ENCODE assay signal across 8 mouse cellular contexts in genomic region chr4:35225734-35226495, GRCm38 (mm10). TPM values are rescaled to one million over a fixed set of nuclear protein-coding genes. Genes with fewer than 3 reads are reported as not detected.
DNase-seq lines count a peak whose midpoint lies in the region; ATAC-seq and TF ChIP-seq lines count a peak whose summit lies in the region.

Gene C9orf72 (minus strand): TSS chr4:35226175.

- TF ChIP-seq CTCF in cortical plate, adult 2 months (IDR thresholded peaks at IDR 0.05; ENCODE audit: extremely low read depth, insufficient read depth, low read length): no peak

- no peaks in the 10 kb centered on the region for H3K36me3 ChIP-seq in megakaryocyte, embryonic 14.5 days (replicated peaks; ENCODE audit: low read length)

- H3K27me3 ChIP-seq in megakaryocyte, embryonic 14.5 days (replicated peaks): no peaks in the 10 kb centered on the region

- H3K4me3 ChIP-seq in cortical plate, adult 2 months (ENCODE audit: insufficient read depth, low read length): peak within 1 kb of the TSS; percentile 65
- H3K4me3 ChIP-seq in megakaryocyte, embryonic 14.5 days (replicated peaks): peak within 1 kb of the TSS; percentile 98

- peak; percentile 87 for TF ChIP-seq POLR2A in cortical plate, adult 2 months (IDR thresholded peaks at IDR 0.05; ENCODE audit: extremely low read depth, insufficient read depth, low read length)

- H3K27ac ChIP-seq in cortical plate, adult 2 months (ENCODE audit: insufficient read depth, low read length): peak within 1 kb of the TSS; percentile 48

- peak; percentile 92 to 94 for DNase-seq in gastrocnemius, adult 8-10 months (ENCODE audit: low spot score in 2 of 2)
- DNase-seq in hindlimb bud, embryonic 11.5 days (ENCODE audit: extremely low spot score, low read depth, low spot score): peak; percentile 74
- DNase-seq in left cerebral cortex, adult 8-10 months (ENCODE audit: low spot score in 2 of 2): peak; percentile 94 to 97
- DNase-seq in right cerebral cortex, postnatal 10 days (ENCODE audit: low spot score in 2 of 2): peak; percentile 98
- DNase-seq in urinary bladder, postnatal 25 days (ENCODE audit: low spot score): peak; percentile 92

- H3K9me3 ChIP-seq in megakaryocyte, embryonic 14.5 days: no peaks in the 10 kb centered on the region

- H3K4me1 ChIP-seq in cortical plate, adult 2 months (ENCODE audit: control insufficient read depth, insufficient read depth, low read length): 0 out of 2 replicates have a peak, but pooled peaks cover 1% of the 10 kb centered on the region
- peaks cover 42% of the 10 kb centered on the region for H3K4me1 ChIP-seq in megakaryocyte, embryonic 14.5 days

- peak; percentile 85 for ATAC-seq in activated CD4-positive, CD25-positive, alpha-beta regulatory T cell, adult 4 months

RNA-seq across cellular contexts. Expression of gene C9orf72, which starts in this region (rescaled TPM):
- 1 to 10 TPM; 8.6 to 8.9 TPM for polyA plus RNA-seq in activated CD4-positive, CD25-positive, alpha-beta regulatory T cell, adult 4 months (2017; shearing (Covaris generic))
- polyA plus RNA-seq in cortical plate, adult 2 months (2012; rRNA removed): 22.7 and 23.9 TPM in 2 replicates
- 10 to 100 TPM; 11.7 to 13.4 (median 12.2) TPM for total RNA-seq in gastrocnemius, adult 8-10 months (2022)
- 10 to 100 TPM; 23.3 to 27.3 (median 25.7) TPM for total RNA-seq in left cerebral cortex, adult 8-10 months (2022)
- not detected in 2 replicates for polyA plus RNA-seq in megakaryocyte, embryonic 14.5 days (2012; ENCODE audit: insufficient read depth, low replicate concordance)

Comparison
In these comparisons a context has a peak if more than half of its experiments do, and no peak if none do; other contexts are left out.
1. Peak in every context shown above with its lines: DNase-seq, ATAC-seq, H3K4me3 ChIP-seq and H3K27ac ChIP-seq.